Mouse (Mus musculus): ENCODE measurements around the gene Trpm8.
A peak's percentile ranks its signal among the peaks of the same experiment; 100 is the strongest.

The Trpm8 gene

DNA sequence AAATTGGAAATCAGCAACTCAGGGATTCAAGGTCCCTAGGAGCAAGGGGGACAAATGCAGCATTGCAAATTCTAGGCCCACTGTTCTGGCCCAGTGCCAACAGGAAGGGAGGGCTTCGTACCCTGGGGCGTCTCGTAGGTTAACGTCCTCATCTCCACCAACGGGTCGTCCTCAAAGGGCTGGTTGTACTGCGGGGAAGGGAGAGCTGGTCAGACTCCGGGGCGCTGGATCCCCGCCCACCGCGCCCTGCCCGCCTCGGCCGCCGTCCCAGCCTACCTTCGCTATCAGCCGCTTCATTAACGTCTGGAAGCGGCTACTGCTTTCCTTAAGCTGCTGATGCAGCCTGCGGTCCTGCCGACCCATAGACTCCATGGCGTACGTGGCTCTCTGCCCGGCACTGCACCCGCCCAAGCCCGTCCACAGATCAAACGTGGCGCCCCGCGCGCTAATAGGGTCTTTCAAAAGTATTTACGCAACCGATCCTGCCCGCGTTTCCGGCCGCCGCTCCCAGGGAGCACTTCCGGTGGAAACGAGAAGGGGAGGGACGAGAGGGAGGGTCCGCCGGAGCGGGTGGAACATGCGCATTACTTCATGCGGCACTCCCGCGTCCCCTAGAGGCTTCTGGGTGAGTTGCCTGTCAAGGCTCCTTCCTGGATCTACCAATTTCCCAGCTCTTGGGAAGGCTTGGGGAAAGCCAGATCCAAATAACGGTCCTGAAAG, at the start of gene Trpm8, which contains the start of gene Hjurp:
TSS of gene Trpm8 (plus strand) at position 564 of the 720 bp plus-strand sequence.
TSS of gene Hjurp (minus strand) at position 536 of the 720 bp plus-strand sequence.
- peak; percentile 100 for DNase-seq

GRCm38 (mm10) chr1:88228121-88228520, 49.3 kb upstream of the Trpm8 start:
- peak; percentile 5 to 8 for DNase-seq

DNA sequence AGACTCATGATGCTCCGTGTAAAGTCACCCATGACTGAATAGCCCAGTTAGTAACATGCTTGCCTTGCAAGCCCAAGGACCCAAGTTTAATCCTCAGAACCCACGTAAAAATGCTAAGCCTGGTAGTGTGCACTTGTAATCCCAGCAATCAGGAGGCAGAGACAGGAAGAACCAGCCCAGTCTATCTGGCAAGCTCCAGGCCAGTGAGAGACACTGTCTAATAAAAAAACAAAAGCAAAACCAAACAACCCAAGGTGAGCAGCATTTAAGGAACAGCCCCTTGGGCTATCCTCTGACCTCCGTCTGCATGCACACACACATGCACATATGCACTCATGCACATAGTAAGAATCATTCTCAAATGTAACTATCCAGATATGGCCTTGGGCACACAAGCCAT, 47.9 kb upstream of the Trpm8 start:
- DNase-seq = no peak

DNA sequence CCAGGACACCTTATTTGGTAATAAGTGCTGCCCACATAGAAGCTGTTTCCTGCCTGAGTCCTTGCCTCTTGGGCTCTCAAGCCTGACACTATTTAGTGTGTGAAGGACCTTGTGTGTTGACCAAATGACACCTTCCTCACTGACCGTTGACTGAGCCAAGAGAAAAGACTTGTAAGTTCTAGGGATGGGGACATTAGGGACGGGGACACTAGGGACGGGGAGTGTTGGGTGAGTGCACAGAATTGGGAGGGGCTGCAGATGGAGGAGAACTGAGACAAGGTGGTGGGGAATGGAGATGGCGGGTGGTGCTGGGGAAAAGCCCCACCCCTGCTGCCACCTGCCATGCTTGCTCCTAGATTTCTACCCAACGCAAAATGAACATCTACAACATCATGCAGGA, 47.5 kb upstream of the Trpm8 start:
- DNase-seq = peak in 1 of 2 experiments; percentile 3

DNA sequence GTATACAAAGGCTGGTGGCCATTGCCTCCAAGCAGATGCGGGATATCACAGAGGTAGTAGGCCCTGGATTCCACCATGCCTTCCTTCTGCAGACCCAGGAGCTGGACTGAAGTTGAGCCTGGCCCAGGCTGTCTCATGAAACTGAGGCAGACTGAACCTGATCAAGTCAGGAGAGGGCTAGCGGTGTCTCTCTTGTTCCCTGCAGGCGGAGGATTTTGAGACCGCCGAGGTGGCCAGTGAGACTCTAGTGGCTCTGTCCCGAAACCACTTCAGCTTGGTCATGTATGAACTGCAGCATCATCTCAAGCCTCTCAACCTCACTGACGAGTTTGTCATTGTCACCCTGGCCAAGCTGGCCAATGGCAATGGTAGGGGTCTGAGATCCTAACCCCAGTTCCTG, 47.0 kb upstream of the Trpm8 start:
- peak in 1 of 2 experiments; percentile 4 for DNase-seq

DNA sequence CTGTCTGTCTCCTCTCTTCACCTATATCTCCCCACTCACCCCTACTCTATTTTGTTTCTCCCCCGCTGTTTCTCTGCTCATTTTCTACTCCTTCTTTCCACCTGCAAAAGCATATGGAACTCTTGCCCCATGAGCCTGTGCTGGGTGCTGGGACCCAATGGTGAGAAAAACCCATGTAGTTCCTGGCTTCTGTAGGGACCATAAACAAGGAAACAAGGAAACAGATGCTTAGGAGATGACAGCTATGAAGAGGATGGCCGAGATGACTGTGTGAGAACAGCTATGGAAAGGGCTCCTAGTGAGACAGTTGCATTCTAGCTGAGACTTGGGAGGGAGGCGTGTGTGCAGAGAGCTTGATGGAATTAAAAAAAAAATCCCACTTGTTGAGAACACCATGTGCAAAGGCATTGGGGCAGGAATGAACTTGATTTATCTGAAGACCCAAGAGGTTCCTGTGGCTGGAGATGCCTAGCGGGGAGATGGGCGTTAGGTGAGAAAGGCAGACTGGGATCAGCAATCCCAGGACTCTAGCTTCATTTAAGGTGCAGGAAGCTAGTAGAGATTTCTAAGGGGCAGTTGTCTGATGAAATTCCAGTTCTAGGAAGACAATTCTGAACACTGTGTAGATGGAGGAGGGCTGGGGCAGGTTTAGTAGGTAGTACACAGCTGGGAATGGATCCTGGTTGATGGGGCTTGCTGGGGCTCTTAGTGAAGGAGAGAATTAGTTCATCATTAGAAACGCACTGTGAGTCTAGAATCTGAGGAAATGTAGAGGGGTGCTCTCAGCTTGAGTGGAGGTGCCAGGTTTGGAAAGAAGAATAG, 46.3 kb upstream of the Trpm8 start:
- DNase-seq = no peak

- peak in 1 of 2 experiments; percentile 4 for DNase-seq
These were observed 45.5 kb upstream of the Trpm8 start for GRCm38 (mm10) chr1:88231803-88232499.

DNA sequence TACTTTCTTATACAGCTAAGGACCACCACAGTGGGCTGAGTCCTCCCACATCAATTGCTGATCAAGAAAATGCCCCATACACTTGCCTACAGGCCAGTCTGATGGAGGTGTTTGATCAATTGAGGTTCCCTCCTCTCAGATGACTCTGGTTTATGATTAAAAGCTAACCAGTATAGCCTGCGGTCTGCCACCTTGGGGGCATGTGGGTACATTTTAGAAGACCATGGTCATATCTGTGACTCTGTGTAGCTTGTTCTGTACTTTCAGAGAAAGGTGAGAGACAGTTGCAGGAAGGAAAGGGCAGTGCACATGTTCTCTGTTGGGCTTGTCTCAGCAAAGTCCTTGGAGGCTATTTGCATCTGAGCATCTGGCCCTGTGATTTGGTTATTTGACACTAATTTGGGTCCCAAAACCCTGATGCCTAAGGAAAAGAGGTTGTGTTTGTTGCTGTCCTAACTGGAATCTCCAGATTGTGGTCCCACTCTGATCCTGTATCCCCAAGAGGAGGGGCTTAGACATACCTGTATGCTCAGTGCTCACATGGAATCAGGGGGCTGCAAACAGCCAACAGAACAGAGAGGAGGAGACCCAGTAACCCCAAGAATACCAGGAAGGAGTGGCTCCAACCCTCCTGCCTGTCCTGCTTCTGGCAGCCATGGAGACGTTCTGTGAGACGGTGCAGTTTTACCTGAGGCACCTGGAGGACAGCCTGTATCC, 44.6 kb upstream of the Trpm8 start:
- no peak for DNase-seq

DNA sequence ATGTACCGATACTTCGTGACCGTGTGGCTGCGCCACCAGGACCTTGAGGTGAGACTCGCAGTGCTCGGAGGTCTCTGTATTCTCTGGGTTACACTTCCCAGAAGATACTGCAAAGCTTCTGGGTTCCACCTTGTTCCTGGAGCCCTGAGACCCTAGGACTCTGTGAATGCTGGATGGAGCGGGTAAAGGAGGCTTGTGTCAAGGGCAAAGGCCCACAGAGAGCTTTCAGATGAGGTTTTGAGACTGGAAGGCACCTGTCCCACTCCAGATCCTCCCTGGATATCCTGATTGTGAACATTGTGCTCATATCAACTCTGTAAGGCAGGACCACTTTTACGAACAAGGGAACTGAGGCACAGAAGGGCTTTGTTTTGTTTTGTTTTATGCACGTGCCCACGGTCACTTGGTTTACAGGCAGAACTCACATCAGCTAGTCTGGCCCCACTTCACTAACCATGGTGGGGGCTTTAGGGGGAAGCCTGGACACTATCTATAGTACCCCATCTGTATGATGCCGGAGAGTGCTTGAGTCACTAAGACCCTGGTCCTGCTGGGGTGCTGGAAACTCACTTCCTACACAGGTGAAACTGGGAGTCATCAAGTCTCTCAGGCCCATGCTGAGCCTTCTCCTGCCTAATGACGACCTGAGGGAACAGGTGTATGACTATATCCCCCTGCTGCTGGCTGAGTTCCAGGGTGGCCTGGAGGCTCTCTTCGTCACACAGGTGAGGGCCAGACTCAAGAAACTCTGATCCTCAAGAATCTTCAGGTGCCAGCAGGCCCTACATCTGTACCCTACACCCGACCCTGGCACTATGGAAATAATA, 43.8 kb upstream of the Trpm8 start:
- DNase-seq = peak in 1 of 2 experiments; percentile 10

DNA sequence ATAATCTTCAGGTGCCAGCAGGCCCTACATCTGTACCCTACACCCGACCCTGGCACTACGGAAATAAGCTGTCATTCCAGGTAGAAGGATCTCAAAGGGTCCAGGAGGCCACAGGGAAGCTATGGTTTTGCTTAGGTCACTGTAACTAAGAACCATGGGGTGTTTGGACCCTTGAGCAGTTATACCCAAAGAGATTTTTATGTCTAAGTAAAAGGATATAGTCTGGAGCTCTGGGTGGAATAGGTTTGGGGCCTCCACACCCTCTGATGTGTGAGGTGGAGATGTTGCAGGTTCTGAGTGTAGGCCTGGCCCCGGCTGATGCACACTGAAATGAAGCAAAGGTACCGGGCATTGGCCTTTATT, 43.2 kb upstream of the Trpm8 start:
- no peak for DNase-seq

- DNase-seq = no peak
These were observed 42.8 kb upstream of the Trpm8 start for GRCm38 (mm10) chr1:88234646-88235045.

DNA sequence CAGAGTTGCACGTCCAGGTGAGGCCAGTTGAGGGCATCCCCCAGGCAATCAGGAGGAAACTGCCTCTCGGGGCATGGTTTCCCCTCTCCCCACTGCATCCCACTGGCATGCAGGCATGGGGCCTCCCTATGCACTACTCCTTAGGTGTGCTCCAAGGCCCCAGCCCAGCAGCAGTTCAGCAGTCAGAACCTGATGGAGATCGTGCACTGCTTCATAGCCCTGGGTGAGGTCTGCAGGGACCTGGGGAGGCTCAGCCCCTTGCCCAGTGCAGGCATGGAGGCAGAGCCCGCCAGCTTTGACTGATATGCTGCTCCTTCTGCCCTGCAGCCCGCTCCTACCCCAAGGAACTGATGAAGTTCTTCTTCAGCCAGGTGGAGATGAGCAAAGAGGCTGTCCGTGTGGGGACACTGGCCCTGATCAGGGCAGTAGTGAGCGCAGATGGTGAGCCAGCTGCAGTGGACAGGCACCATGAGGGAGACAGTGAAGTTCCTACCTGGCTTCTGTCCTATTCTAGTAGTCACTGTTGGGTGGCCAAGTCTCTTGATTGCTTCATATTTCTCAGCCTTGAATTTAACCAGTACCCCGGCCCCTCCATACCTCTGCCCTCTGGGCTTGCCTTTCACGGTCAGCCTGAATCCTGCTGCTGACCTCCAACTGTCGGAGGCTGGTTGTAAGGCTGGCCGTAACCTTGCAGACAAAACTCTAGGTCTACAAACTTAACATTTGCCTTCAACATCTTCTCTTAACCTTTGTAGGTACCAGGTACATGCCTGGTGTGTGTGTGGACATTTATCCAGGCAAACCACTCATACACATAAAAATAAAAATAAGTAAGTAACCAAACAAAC, 42.2 kb upstream of the Trpm8 start:
- DNase-seq = no peak

GRCm38 (mm10) chr1:88235894-88236415, 41.5 kb upstream of the Trpm8 start:
- DNase-seq = peak in 1 of 2 experiments; percentile 49

DNA sequence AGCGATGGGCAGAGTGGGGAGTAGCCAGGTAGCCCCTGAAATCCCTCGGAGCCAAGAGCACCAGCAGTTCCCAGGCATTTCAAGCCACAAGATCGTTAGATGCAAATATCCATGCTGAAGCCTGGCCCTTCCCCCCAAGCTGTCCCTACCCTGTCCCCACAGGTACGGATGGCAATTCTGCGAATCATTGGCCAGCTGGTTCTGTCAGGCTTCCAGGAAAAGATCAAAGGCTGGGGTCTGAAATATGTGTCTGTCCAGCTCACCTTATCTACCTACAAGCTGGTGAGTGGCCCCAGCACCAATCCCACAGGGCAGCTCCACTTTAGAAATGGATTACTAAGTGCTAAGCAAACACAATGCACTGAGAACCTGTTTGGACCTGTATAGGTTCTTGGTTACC, 40.1 kb upstream of the Trpm8 start:
- no peak for DNase-seq

- DNase-seq = no peak
These were observed 38.7 kb upstream of the Trpm8 start for GRCm38 (mm10) chr1:88238771-88239170.

DNA sequence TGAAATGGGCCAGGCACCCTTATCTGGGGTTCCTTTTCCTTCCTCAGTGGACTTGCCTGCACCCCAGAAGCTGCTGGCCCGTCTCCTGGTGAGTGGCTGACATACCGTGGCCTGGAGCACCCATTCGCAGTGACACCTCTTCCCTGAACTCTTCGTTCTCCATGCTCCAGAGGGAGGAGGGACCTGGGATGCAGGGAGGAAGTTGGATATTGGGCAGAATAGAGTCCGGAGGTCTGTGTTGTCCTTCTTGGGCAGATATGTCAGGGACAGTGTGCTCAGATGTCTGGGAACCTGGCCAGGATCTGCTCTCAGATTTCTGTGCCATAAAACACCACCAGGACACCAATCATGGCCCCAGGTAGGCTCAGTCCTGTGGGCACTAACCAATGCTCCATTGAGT, 37.4 kb upstream of the Trpm8 start:
- DNase-seq = no peak

GRCm38 (mm10) chr1:88240579-88240978, 36.9 kb upstream of the Trpm8 start:
- DNase-seq = no peak

GRCm38 (mm10) chr1:88243861-88244260, 33.6 kb upstream of the Trpm8 start:
- no peak for DNase-seq

GRCm38 (mm10) chr1:88245881-88246280, 31.6 kb upstream of the Trpm8 start:
- DNase-seq = no peak

DNA sequence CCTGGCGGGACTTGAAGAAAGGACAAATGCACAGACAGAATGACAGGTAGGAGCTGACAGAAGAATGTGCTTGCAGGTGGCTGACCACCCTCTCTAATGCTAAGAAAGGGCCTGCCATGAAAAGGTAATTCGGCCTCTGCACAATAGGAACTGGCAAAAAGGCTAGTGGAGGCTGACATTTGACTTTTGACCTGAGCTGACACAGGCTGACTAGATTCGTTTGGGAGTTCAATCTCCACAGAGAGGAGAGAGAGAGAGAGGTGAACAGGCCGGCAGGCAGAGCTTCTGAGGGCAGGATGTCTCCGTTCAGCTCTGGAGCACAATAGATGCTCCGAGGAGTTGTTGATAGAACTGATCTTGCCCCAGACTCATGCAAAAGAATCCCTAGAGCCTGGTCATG, 31.1 kb upstream of the Trpm8 start:
- no peak for DNase-seq

DNA sequence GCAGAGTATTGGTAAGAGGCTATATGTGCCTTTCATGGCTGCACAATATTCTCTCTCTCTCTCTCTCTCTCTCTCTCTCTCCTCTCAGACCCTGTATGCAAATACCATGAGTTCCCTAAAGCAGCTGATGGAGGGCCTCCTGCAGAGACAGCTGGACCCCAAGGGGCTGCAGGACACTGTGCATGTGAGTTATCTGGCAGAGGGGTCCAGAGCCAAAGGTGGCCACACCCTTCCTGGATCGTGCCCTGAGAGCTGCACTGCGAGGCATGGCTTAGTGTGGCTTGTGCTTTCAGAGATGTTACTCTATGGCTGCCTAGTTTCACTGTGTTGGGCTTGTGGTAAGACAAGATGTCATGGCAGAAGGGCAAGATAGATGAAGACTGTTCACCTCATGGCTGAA, 29.8 kb upstream of the Trpm8 start:
- no peak for DNase-seq

Measured in kidney, postnatal 4 days (tissue).